Mouse (Mus musculus) heart, adult 2 months (tissue): Measurements from ENCODE around the gene Med29.

Source experiments
- CTCF ChIP-seq: fragments of 200-600 bp; IDR thresholded peaks from 2 replicates; pipeline ENCODE4 v1.8.1; 2022; ENCODE audit warnings: antibody characterized with exemption, mild to moderate bottlenecking, moderate library complexity
- EP300 ChIP-seq: fragments of 200-500 bp; IDR thresholded peaks from 2 replicates; pipeline ENCODE4 v1.6.1; 2011; ENCODE audit warnings: low read depth, low read length, control low read depth; ENCODE audit not compliant: insufficient read depth
- POLR2A ChIP-seq: fragments of 200-500 bp; IDR thresholded peaks from 2 replicates; pipeline ENCODE4 v1.6.1; 2011; ENCODE audit warnings: mild to moderate bottlenecking, low read depth, low read length, control low read depth; ENCODE audit not compliant: insufficient read depth

- no peak for TF ChIP-seq CTCF
- TF ChIP-seq EP300 = no peak
- no peak for TF ChIP-seq POLR2A
Measured at GRCm38 (mm10) chr7:28358431-28358830, 34.1 kb downstream of the Med29 start.
